31 mouse cellular contexts compared by ENCODE assay signal in the genomic region with DNA sequence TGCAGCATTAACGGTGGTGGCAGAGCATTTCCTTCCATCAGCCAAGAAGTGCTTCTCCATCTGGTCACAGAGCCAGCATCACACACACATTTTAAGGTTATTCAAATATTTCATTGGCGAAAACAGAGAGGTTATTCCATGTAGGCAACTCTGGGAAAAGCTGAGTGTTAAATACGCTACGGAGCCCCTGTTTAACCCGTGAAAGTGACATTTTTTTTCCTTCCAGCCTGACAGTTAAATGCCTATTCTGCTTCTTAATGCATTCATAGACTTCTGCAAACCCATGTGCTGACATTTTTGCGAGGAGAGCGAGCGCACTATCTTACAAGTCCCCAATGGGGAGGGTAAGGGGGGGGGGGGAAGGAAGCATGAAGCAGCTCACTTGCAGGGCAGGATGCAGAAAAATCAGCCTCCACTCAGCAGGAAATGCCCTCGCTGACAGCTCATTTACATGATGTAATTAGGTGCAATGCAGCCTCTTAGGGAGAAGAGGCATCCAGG. TPM values are rescaled to one million over a fixed set of nuclear protein-coding genes. Genes with fewer than 3 reads are reported as not detected.
A peak's percentile ranks its signal among the peaks of the same experiment; 100 is the strongest.
DNase-seq lines count a peak whose midpoint lies in the region; ATAC-seq and TF ChIP-seq lines count a peak whose summit lies in the region.
"Had no signal": no experiment of that assay in that cellular context is flagged by ENCODE, and none has a peak within 500 bp of the region (broad histone marks: within the 10 kb centered on the region; RNA-seq: fewer than 3 reads in every experiment).

No protein-coding gene starts in this region.

- H3K9ac ChIP-seq in forebrain, embryonic 14.5 days (ENCODE audit: low read length): no peak overlapping the region
- no peak overlapping the region for H3K9ac ChIP-seq in forebrain, embryonic 12.5 days
- H3K9ac ChIP-seq in liver, postnatal 0 days (replicated peaks): no peak overlapping the region
- no peak overlapping the region for H3K9ac ChIP-seq in midbrain, embryonic 16.5 days (ENCODE audit: low read depth, low read length)
- H3K9ac ChIP-seq: embryonic facial prominence, embryonic 15.5 days; intestine, embryonic 15.5 days; limb, embryonic 15.5 days; liver, embryonic 14.5 days; lung, embryonic 14.5 days; neural tube, embryonic 12.5 days had no signal

- peak; percentile 47; the same call in 1 of the 2 replicates for ATAC-seq in forebrain, embryonic 14.5 days
- ATAC-seq in forebrain, embryonic 12.5 days (ENCODE audit: low FRiP score): no peak
- no peak for ATAC-seq in liver, postnatal 0 days
- ATAC-seq in midbrain, embryonic 16.5 days: peak; percentile 11; the same call in 1 of the 2 replicates
- ATAC-seq: hindbrain, postnatal 0 days; intestine, embryonic 15.5 days; Patski had no signal

- TF ChIP-seq POLR2A in brain, embryonic 14.5 days (IDR thresholded peaks at IDR 0.05; ENCODE audit: borderline replicate concordance, extremely low read depth, insufficient read depth, insufficient read length, poor library complexity, severe bottlenecking): no peak

- H3K4me2 ChIP-seq in forebrain, embryonic 14.5 days (ENCODE audit: low read length): no peak overlapping the region
- no peak overlapping the region for H3K4me2 ChIP-seq in forebrain, embryonic 12.5 days
- no peak overlapping the region for H3K4me2 ChIP-seq in liver, postnatal 0 days (ENCODE audit: low read depth, low read length)
- H3K4me2 ChIP-seq in midbrain, embryonic 16.5 days (ENCODE audit: low read length): no peak overlapping the region
- H3K4me2 ChIP-seq: embryonic facial prominence, embryonic 15.5 days; heart, embryonic 11.5 days; intestine, embryonic 15.5 days; limb, embryonic 15.5 days; lung, embryonic 14.5 days; neural tube, embryonic 12.5 days had no signal

- no peaks in the 10 kb centered on the region for H3K9me3 ChIP-seq in forebrain, embryonic 14.5 days (replicated peaks; ENCODE audit: control insufficient read depth, low read length)
- H3K9me3 ChIP-seq in forebrain, embryonic 12.5 days: no peaks in the 10 kb centered on the region
- H3K9me3 ChIP-seq in liver, postnatal 0 days (ENCODE audit: low read length): no peaks in the 10 kb centered on the region
- no peaks in the 10 kb centered on the region for H3K9me3 ChIP-seq in midbrain, embryonic 16.5 days (replicated peaks; ENCODE audit: control insufficient read depth, low read length, poor library complexity, severe bottlenecking)
- H3K9me3 ChIP-seq: embryonic facial prominence, embryonic 10.5 days; embryonic facial prominence, embryonic 15.5 days; intestine, embryonic 15.5 days; limb, embryonic 10.5 days; limb, embryonic 15.5 days; neural tube, embryonic 12.5 days had no signal

- H3K27me3 ChIP-seq in forebrain, embryonic 14.5 days (replicated peaks; ENCODE audit: control insufficient read depth, insufficient read depth, low read length): no peaks in the 10 kb centered on the region
- H3K27me3 ChIP-seq in forebrain, embryonic 12.5 days: no peaks in the 10 kb centered on the region
- H3K27me3 ChIP-seq in liver, postnatal 0 days (ENCODE audit: insufficient read depth, low read length): no peaks in the 10 kb centered on the region
- H3K27me3 ChIP-seq in midbrain, embryonic 16.5 days (ENCODE audit: control insufficient read depth, insufficient read depth, low read depth, low read length): no peaks in the 10 kb centered on the region
- H3K27me3 ChIP-seq: embryonic facial prominence, embryonic 15.5 days; intestine, embryonic 15.5 days; limb, embryonic 15.5 days; neural tube, embryonic 12.5 days; Patski had no signal

- 43% methylated on average over 9 of the region's 9 CpGs for WGBS in forebrain, embryonic 14.5 days
- WGBS in forebrain, embryonic 12.5 days: 73% methylated on average over 9 of the region's 9 CpGs
- WGBS in liver, postnatal 0 days (ENCODE audit: insufficient replicate concordance): 57% methylated on average over 9 of the region's 9 CpGs
- WGBS in midbrain, embryonic 16.5 days: 48% methylated on average over 9 of the region's 9 CpGs

- DNase-seq in forebrain, embryonic 14.5 days (ENCODE audit: low spot score): peak; percentile 60
- DNase-seq in liver: peak; percentile 17
- DNase-seq in liver, postnatal 0 days: no peak
- peak; percentile 82 for DNase-seq in brain, embryonic 14.5 days (ENCODE audit: low read depth)
- DNase-seq in spleen, adult 18-20 months: no peak
- no peak for DNase-seq in testis, postnatal 14 days (ENCODE audit: low spot score)
- DNase-seq: adrenal gland, postnatal 14 days; cerebellum, adult 2 months; cerebellum, postnatal 25 days; gastrocnemius, adult 2 months; gastrocnemius, postnatal 36 days; heart, adult 18-20 months; heart, postnatal 4 days; kidney, adult 8-10 months; kidney, postnatal 4 days; lung, embryonic 14.5 days; lung, postnatal 14 days; thymus, postnatal 14 days had no signal

- no peak overlapping the region for H3K4me3 ChIP-seq in forebrain, embryonic 14.5 days (ENCODE audit: low read depth, low read length)
- no peak overlapping the region for H3K4me3 ChIP-seq in forebrain, embryonic 12.5 days (replicated peaks)
- no peak overlapping the region for H3K4me3 ChIP-seq in liver, postnatal 0 days (ENCODE audit: low read depth, low read length)
- no peak overlapping the region for H3K4me3 ChIP-seq in midbrain, embryonic 16.5 days (ENCODE audit: low read depth, low read length)
- H3K4me3 ChIP-seq: embryonic facial prominence, embryonic 10.5 days; embryonic facial prominence, embryonic 15.5 days; gastrocnemius, adult 2 months; intestine, embryonic 15.5 days; limb, embryonic 10.5 days; limb, embryonic 15.5 days; neural tube, embryonic 12.5 days had no signal

- peaks cover 14% of the 10 kb centered on the region for H3K4me1 ChIP-seq in forebrain, embryonic 14.5 days (ENCODE audit: control insufficient read depth, insufficient read depth, low read length)
- peaks cover 34% of the 10 kb centered on the region for H3K4me1 ChIP-seq in forebrain, embryonic 12.5 days
- H3K4me1 ChIP-seq in liver, postnatal 0 days (ENCODE audit: insufficient read depth): peaks cover 20% of the 10 kb centered on the region
- peaks cover 10% of the 10 kb centered on the region for H3K4me1 ChIP-seq in midbrain, embryonic 16.5 days (ENCODE audit: control insufficient read depth, insufficient read depth, low read length)

- no peaks in the 10 kb centered on the region for H3K36me3 ChIP-seq in forebrain, embryonic 14.5 days (ENCODE audit: control insufficient read depth, insufficient read depth, low read length)
- H3K36me3 ChIP-seq in forebrain, embryonic 12.5 days (replicated peaks): no peaks in the 10 kb centered on the region
- H3K36me3 ChIP-seq in liver, postnatal 0 days (replicated peaks; ENCODE audit: insufficient read depth, low read length): no peaks in the 10 kb centered on the region
- H3K36me3 ChIP-seq in midbrain, embryonic 16.5 days (ENCODE audit: control insufficient read depth, insufficient read depth, low read length): no peaks in the 10 kb centered on the region
- H3K36me3 ChIP-seq: embryonic facial prominence, embryonic 10.5 days; embryonic facial prominence, embryonic 15.5 days; intestine, embryonic 15.5 days; limb, embryonic 10.5 days; limb, embryonic 15.5 days; neural tube, embryonic 12.5 days had no signal

- TF ChIP-seq EP300 in liver, postnatal 0 days (IDR thresholded peaks at IDR 0.05; ENCODE audit: low read depth): no peak

- no peak for TF ChIP-seq CTCF in liver, postnatal 0 days (IDR thresholded peaks at IDR 0.05; ENCODE audit: low read depth)
- TF ChIP-seq CTCF in brain, embryonic 14.5 days (IDR thresholded peaks at IDR 0.05; ENCODE audit: borderline replicate concordance, extremely low read depth, insufficient read depth, insufficient read length): no peak

- H3K27ac ChIP-seq in forebrain, embryonic 14.5 days (ENCODE audit: low read depth, low read length): no peak overlapping the region
- no peak overlapping the region for H3K27ac ChIP-seq in forebrain, embryonic 12.5 days
- H3K27ac ChIP-seq in liver, postnatal 0 days (ENCODE audit: low read depth): no peak overlapping the region
- H3K27ac ChIP-seq in midbrain, embryonic 16.5 days (ENCODE audit: low read length): no peak overlapping the region
- H3K27ac ChIP-seq: embryonic facial prominence, embryonic 10.5 days; embryonic facial prominence, embryonic 15.5 days; gastrocnemius, adult 2 months; hindbrain, postnatal 0 days; intestine, embryonic 15.5 days; kidney, postnatal 0 days; limb, embryonic 10.5 days; limb, embryonic 15.5 days; liver, embryonic 14.5 days; neural tube, embryonic 12.5 days had no signal

RNA-seq across cellular contexts. Expression of a gene that starts 52.3 kb away (rescaled TPM):
- polyA plus RNA-seq in forebrain, embryonic 14.5 days (2014; fragmentation: Nextera tagmentation; extraction: Ambion mirVana): 10.9 and 12.7 TPM in 2 replicates
- 5.8 and 6.6 TPM in 2 replicates for polyA plus RNA-seq in forebrain, embryonic 12.5 days (2016; fragmentation: Nextera tagmentation; extraction: Ambion mirVana)
- 2.4 and 3.1 TPM in 2 replicates for polyA plus RNA-seq in liver, postnatal 0 days (2015; fragmentation: Nextera tagmentation; extraction: Ambion mirVana)
- 28.4 and 44.0 TPM in 2 replicates for polyA plus RNA-seq in brain, embryonic 14.5 days (2012; rRNA removed)
- 10.8 and 15.0 TPM in 2 replicates for polyA plus RNA-seq in midbrain, embryonic 16.5 days (2015; fragmentation: Nextera tagmentation; extraction: Ambion mirVana)

Comparison
In these comparisons a context has a peak if more than half of its experiments do, and no peak if none do; other contexts are left out.
1. ATAC-seq: peak in forebrain, embryonic 14.5 days (single experiment) and midbrain, embryonic 16.5 days (single experiment); none in forebrain, embryonic 12.5 days (single experiment) and liver, postnatal 0 days (single experiment).
2. DNase-seq: peak in forebrain, embryonic 14.5 days (single experiment), liver (single experiment) and brain, embryonic 14.5 days (single experiment); none in liver, postnatal 0 days (single experiment), spleen, adult 18-20 months (0 of 2) and testis, postnatal 14 days (single experiment).